Mouse (Mus musculus) CD4-positive, CD25-positive, alpha-beta regulatory T cell, adult 2 months (primary cell): ENCODE measurements around the gene Hist1h3b.
A peak's percentile ranks its signal among the peaks of the same experiment; 100 is the strongest.

Source experiments
- DNase-seq: peaks from one replicate; pipeline ENCODE4 v3.0.0-alpha.2; 2012; ENCODE audit warnings: low read depth, low spot score

Hist1h3b gene

DNA sequence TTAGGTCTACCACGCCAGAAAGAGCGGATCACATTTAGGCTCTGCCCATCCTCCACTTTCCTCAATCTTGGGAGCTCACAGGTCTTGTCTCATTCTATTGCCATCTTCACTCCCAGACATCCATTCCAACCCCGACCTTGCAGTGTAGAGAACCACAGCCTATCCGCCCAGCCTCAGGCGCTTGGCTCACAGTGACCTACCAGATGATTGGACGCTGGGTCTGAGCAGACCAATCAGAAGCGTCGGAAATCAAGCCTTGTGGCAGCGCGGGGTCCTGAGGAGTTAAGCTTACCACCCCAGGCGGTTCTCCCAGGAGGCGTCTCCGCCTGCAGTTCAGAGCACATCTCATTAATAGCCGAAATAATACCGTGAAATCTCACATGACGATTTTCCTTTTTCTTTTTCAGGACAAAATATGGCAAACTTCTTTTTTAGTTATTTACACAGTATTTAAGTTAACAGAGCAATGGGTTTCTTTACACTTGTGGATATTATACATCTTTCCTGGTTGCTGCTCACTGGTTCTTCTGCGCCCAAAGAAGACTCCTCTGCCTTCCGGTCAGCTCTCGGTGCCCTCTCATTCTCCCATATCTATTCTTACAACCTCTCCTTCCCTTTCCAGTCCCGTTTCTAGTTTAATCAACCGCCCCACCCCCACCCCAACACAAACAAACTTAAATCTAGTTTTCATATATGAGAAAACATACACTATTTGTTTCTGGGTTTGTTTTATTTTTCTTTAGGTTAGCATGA lies 20.7 kb downstream of the Hist1h3b start:
- DNase-seq = no peak

GRCm38 (mm10) chr13:23778339-23778738 lies 26.3 kb downstream of the Hist1h3b start:
- no peak for DNase-seq

DNA sequence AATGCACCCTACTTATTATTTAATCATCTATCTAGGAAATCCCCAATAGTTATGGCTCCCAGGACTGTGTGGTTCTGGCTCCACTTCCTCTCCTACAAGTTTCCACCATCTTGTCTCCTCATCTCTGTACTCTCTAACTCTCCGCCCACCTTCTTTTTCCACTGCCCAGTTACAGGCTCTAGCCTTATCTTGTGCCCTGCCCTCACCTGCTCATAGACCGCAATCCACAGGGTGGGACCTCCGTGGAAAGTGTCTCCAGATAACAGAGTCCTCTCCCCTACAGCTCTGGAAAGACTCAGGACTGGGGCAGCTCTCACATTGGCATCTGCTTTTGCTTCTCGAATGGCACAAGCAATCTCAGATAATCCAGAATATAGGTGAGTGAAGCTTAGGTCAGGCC lies 27.0 kb downstream of the Hist1h3b start:
- DNase-seq = no peak

DNA sequence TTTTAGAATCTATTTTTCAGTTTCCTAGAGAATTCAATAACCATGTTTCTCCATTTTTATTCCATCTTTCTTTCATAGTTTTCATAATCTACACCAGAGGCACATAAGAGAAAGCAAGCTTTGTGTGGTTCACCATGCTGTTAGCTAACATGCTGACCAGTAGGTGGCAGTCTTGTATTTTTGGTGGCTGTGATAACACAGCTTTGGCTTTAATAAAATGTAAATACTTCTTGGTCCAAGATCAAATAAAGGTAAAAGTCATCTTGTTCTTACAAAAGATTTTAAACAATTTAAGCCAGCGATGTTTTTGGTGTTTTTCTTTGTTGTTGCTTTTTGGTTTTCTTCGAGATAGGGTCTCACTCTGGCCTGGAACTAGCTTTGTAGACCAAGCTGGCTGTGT lies 40.5 kb downstream of the Hist1h3b start:
- peak; percentile 75 for DNase-seq

- no peak for DNase-seq
Observed at GRCm38 (mm10) chr13:23799405-23799804, 47.3 kb downstream of the Hist1h3b start.
